Mouse (Mus musculus) adrenal gland, postnatal 4 days (tissue): ENCODE results near the gene Mfrp. TPM values are rescaled to one million over a fixed set of nuclear protein-coding genes. Genes with fewer than 3 reads are reported as not detected.
A peak's percentile ranks its signal among the peaks of the same experiment; 100 is the strongest.

Source experiments
- DNase-seq, 2 experiments: peaks; one replicate each; pipeline ENCODE4 v3.0.0; 2021 to 2022; ENCODE audit warnings: low spot score in 2 of 2, mixed read lengths in 2 of 2
- total RNA-seq, 2 experiments: library from RNA; stranded (reverse); gene quantifications; 2 replicates each; pipeline ENCODE4 v1.2.3; 2021

Gene Mfrp
- total RNA-seq, 2 experiments from 2014 or later, result 0.17 TPM; not detected in 1

- DNase-seq, result no peak
Measured at GRCm38 (mm10) chr9:44078136-44078797, 23.3 kb upstream of the Mfrp start.

- peak; percentile 22 to 64 for DNase-seq
Measured at GRCm38 (mm10) chr9:44078955-44079756, 22.4 kb upstream of the Mfrp start.

- DNase-seq, result no peak
Measured at GRCm38 (mm10) chr9:44079997-44080780, 21.3 kb upstream of the Mfrp start.

GRCm38 (mm10) chr9:44080953-44081352 lies 20.6 kb upstream of the Mfrp start:
- DNase-seq, result no peak

GRCm38 (mm10) chr9:44081581-44081980 lies 19.9 kb upstream of the Mfrp start:
- DNase-seq, result no peak

- DNase-seq, result no peak
Measured at GRCm38 (mm10) chr9:44082266-44082665, 19.3 kb upstream of the Mfrp start.

GRCm38 (mm10) chr9:44083392-44084121 lies 18.0 kb upstream of the Mfrp start:
- no peak for DNase-seq

- no peak for DNase-seq
Measured at GRCm38 (mm10) chr9:44084236-44084635, 17.3 kb upstream of the Mfrp start.

GRCm38 (mm10) chr9:44084659-44085229 lies 16.8 kb upstream of the Mfrp start:
- DNase-seq, result peak; percentile 91 to 94

GRCm38 (mm10) chr9:44085276-44085675 lies 16.3 kb upstream of the Mfrp start:
- DNase-seq, result no peak

GRCm38 (mm10) chr9:44085741-44086665 lies 15.5 kb upstream of the Mfrp start:
- DNase-seq, result no peak

- DNase-seq, result no peak
Measured at GRCm38 (mm10) chr9:44086960-44087359, 14.6 kb upstream of the Mfrp start.

- no peak for DNase-seq
Measured at GRCm38 (mm10) chr9:44087761-44088455, 13.6 kb upstream of the Mfrp start.

- DNase-seq, result no peak
Measured at GRCm38 (mm10) chr9:44088877-44089608, 12.5 kb upstream of the Mfrp start.

- DNase-seq, result peak in 1 of 2 experiments; percentile 58
Measured at GRCm38 (mm10) chr9:44093612-44094503, 7.7 kb upstream of the Mfrp start.

- DNase-seq, result no peak
Measured at GRCm38 (mm10) chr9:44094737-44095136, 6.8 kb upstream of the Mfrp start.

- no peak for DNase-seq
Measured at GRCm38 (mm10) chr9:44095781-44096180, 5.7 kb upstream of the Mfrp start.
